In genomic region chr6:93200886-93201285, GRCm38 (mm10) we compare ENCODE assay signal across 19 mouse cellular contexts.
"Had no signal": no experiment of that assay in that cellular context is flagged by ENCODE, and none has a peak within 500 bp of the region (broad histone marks: within the 10 kb centered on the region; RNA-seq: fewer than 3 reads in every experiment).

No protein-coding gene starts in this region.

- DNase-seq: kidney, adult 18-20 months; kidney, postnatal 36 days; liver; liver, embryonic 13.5 days; liver, postnatal 0 days; retina, postnatal 1 day; right cerebral cortex, postnatal 4 days; spleen, adult 18-20 months; thymus, adult 2 months; thymus, postnatal 25 days had no signal

- H3K27ac ChIP-seq: intestine, embryonic 15.5 days; kidney, embryonic 15.5 days; layer of hippocampus, adult 2 months; left cerebral cortex, adult 2 months; limb, embryonic 12.5 days; liver, embryonic 13.5 days; midbrain, embryonic 12.5 days; neural tube, embryonic 13.5 days; stomach, embryonic 15.5 days had no signal

- H3K36me3 ChIP-seq: intestine, embryonic 15.5 days; kidney, embryonic 15.5 days; limb, embryonic 12.5 days; liver, embryonic 13.5 days; midbrain, embryonic 12.5 days; neural tube, embryonic 13.5 days; stomach, embryonic 15.5 days had no signal

- H3K4me3 ChIP-seq: intestine, embryonic 15.5 days; kidney, embryonic 15.5 days; layer of hippocampus, adult 2 months; left cerebral cortex, adult 2 months; limb, embryonic 12.5 days; liver, embryonic 13.5 days; midbrain, embryonic 12.5 days; neural tube, embryonic 13.5 days; stomach, embryonic 15.5 days had no signal

- H3K9me3 ChIP-seq: intestine, embryonic 15.5 days; kidney, embryonic 15.5 days; limb, embryonic 12.5 days; liver, embryonic 13.5 days; midbrain, embryonic 12.5 days; neural tube, embryonic 13.5 days; stomach, embryonic 15.5 days had no signal

- H3K9ac ChIP-seq: intestine, embryonic 15.5 days; kidney, embryonic 15.5 days; limb, embryonic 12.5 days; liver, embryonic 13.5 days; liver, postnatal 0 days; midbrain, embryonic 12.5 days; neural tube, embryonic 13.5 days; stomach, embryonic 15.5 days had no signal

- ATAC-seq: intestine, embryonic 15.5 days; liver, postnatal 0 days; midbrain, embryonic 16.5 days had no signal

- H3K4me2 ChIP-seq: intestine, embryonic 15.5 days; kidney, embryonic 15.5 days; limb, embryonic 12.5 days; liver, embryonic 13.5 days; midbrain, embryonic 12.5 days; neural tube, embryonic 13.5 days; stomach, embryonic 15.5 days had no signal

- H3K4me1 ChIP-seq: intestine, embryonic 15.5 days; kidney, embryonic 15.5 days; limb, embryonic 12.5 days; liver, embryonic 13.5 days; midbrain, embryonic 12.5 days; neural tube, embryonic 13.5 days; stomach, embryonic 15.5 days had no signal

- H3K27me3 ChIP-seq: intestine, embryonic 15.5 days; kidney, embryonic 15.5 days; limb, embryonic 12.5 days; liver, embryonic 13.5 days; midbrain, embryonic 12.5 days; neural tube, embryonic 13.5 days; stomach, embryonic 15.5 days had no signal
